Mouse (Mus musculus): ENCODE results near the gene Sppl2c.

Gene Sppl2c

GRCm38 (mm10) chr11:104186135-104186836, at the start of gene Sppl2c:
Sppl2c (plus strand) TSS chr11:104186327.
- in situ Hi-C loops (cut with MboI; ENCODE audit: unreplicated experiment in 2 of 2) = loop anchor here in 1 of 2 experiments (25.0 kb wide), 2 partner anchors 549 to 899 kb away; partner anchors contain the start of genes Lyzl6 and Rprml

- in situ Hi-C loops (cut with MboI; ENCODE audit: unreplicated experiment in 2 of 2) = no loop called here
Measured at GRCm38 (mm10) chr11:104138976-104139375, 47.2 kb upstream of the Sppl2c start.

- in situ Hi-C loops (cut with MboI; ENCODE audit: unreplicated experiment in 2 of 2) = no loop called here
Measured at GRCm38 (mm10) chr11:104144930-104145329, 41.2 kb upstream of the Sppl2c start.

- in situ Hi-C loops (cut with MboI; ENCODE audit: unreplicated experiment in 2 of 2) = no loop called here
Measured at GRCm38 (mm10) chr11:104148787-104149186, 37.3 kb upstream of the Sppl2c start.

GRCm38 (mm10) chr11:104150911-104151310, 35.2 kb upstream of the Sppl2c start:
- in situ Hi-C loops (cut with MboI; ENCODE audit: unreplicated experiment in 2 of 2) = no loop called here

- in situ Hi-C loops (cut with MboI; ENCODE audit: unreplicated experiment in 2 of 2) = no loop called here
Measured at GRCm38 (mm10) chr11:104154332-104154731, 31.8 kb upstream of the Sppl2c start.

- in situ Hi-C loops (cut with MboI; ENCODE audit: unreplicated experiment in 2 of 2) = no loop called here
Measured at GRCm38 (mm10) chr11:104154820-104155635, 31.1 kb upstream of the Sppl2c start.

- in situ Hi-C loops (cut with MboI; ENCODE audit: unreplicated experiment in 2 of 2) = no loop called here
Measured at GRCm38 (mm10) chr11:104155899-104156298, 30.2 kb upstream of the Sppl2c start.

- in situ Hi-C loops (cut with MboI; ENCODE audit: unreplicated experiment in 2 of 2) = no loop called here
Measured at GRCm38 (mm10) chr11:104156391-104156790, 29.7 kb upstream of the Sppl2c start.

GRCm38 (mm10) chr11:104157603-104158259, 28.4 kb upstream of the Sppl2c start:
- in situ Hi-C loops (cut with MboI; ENCODE audit: unreplicated experiment in 2 of 2) = no loop called here

GRCm38 (mm10) chr11:104158260-104158907, 27.7 kb upstream of the Sppl2c start:
- in situ Hi-C loops (cut with MboI; ENCODE audit: unreplicated experiment in 2 of 2) = no loop called here

- in situ Hi-C loops (cut with MboI; ENCODE audit: unreplicated experiment in 2 of 2) = no loop called here
Measured at GRCm38 (mm10) chr11:104159769-104160272, 26.3 kb upstream of the Sppl2c start.

GRCm38 (mm10) chr11:104161153-104161552, 25.0 kb upstream of the Sppl2c start:
- in situ Hi-C loops (cut with MboI; ENCODE audit: unreplicated experiment in 2 of 2) = no loop called here

- in situ Hi-C loops (cut with MboI; ENCODE audit: unreplicated experiment in 2 of 2) = no loop called here
Measured at GRCm38 (mm10) chr11:104164257-104164656, 21.9 kb upstream of the Sppl2c start.

- in situ Hi-C loops (cut with MboI; ENCODE audit: unreplicated experiment in 2 of 2) = loop anchor here in 1 of 2 experiments (5.0 kb wide), 1 partner anchor 179 kb away; no protein-coding TSS in a partner anchor
Measured at GRCm38 (mm10) chr11:104171281-104171781, 14.8 kb upstream of the Sppl2c start.

GRCm38 (mm10) chr11:104178893-104179292, 7.2 kb upstream of the Sppl2c start:
- in situ Hi-C loops (cut with MboI; ENCODE audit: unreplicated experiment in 2 of 2) = loop anchor here in 1 of 2 experiments (25.0 kb wide), 2 partner anchors 542 to 892 kb away; partner anchors contain the start of genes Lyzl6 and Rprml

GRCm38 (mm10) chr11:104179804-104180203, 6.3 kb upstream of the Sppl2c start:
- in situ Hi-C loops (cut with MboI; ENCODE audit: unreplicated experiment in 2 of 2) = loop anchor here in 1 of 2 experiments (25.0 kb wide), 2 partner anchors 543 to 893 kb away; partner anchors contain the start of genes Lyzl6 and Rprml

- in situ Hi-C loops (cut with MboI; ENCODE audit: unreplicated experiment in 2 of 2) = loop anchor here in 1 of 2 experiments (25.0 kb wide), 2 partner anchors 545 to 895 kb away; partner anchors contain the start of genes Lyzl6 and Rprml
Measured at GRCm38 (mm10) chr11:104182141-104182540, 4.0 kb upstream of the Sppl2c start.

- in situ Hi-C loops (cut with MboI; ENCODE audit: unreplicated experiment in 2 of 2) = loop anchor here in 1 of 2 experiments (25.0 kb wide), 2 partner anchors 549 to 899 kb away; partner anchors contain the start of genes Lyzl6 and Rprml
Measured at GRCm38 (mm10) chr11:104186837-104187150, 667 bp downstream of the Sppl2c start.

GRCm38 (mm10) chr11:104187766-104188165, 1.6 kb downstream of the Sppl2c start:
- in situ Hi-C loops (cut with MboI; ENCODE audit: unreplicated experiment in 2 of 2) = loop anchor here in 1 of 2 experiments (25.0 kb wide), 2 partner anchors 550 to 900 kb away; partner anchors contain the start of genes Lyzl6 and Rprml
